Mouse (Mus musculus): ENCODE results near the gene Txn1. TPM values are rescaled to one million over a fixed set of nuclear protein-coding genes. Genes with fewer than 3 reads are reported as not detected.

Gene Txn1
- polyA plus RNA-seq, 1 experiment: 2.1 TPM

DNA sequence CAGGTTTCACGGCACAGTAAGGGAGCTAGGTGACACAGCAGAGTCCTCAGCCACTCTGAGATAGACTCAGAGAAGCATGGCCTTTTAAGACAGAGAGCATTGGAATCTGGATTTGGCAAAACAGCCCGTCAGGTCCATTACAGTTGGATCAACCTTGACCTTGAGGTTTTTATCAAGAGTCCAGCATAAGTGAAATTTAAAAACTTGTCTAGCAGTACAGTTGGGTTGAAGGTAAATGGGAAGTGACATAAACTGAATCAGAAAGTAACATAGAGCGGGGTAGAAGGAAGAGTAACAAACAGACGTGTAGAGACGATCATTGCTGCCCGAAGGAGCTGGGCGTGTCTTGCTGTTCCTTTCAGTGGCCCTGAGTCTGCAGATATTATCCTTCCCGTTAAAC lies 2.8 kb upstream of the Txn1 start:
- Histone ChIP-seq H3K4me1 (ENCODE audit: control insufficient read depth) (peaks cover 37% of the 10 kb centered on the region), H3K27me3 (ENCODE audit: control insufficient read depth) (peaks cover 5% of the 10 kb centered on the region), H3K36me3 (ENCODE audit: control insufficient read depth) (peaks cover 3% of the 10 kb centered on the region), H3K4me3 (replicated peaks) (no peak overlapping the region), H3K9me3 (ENCODE audit: control insufficient read depth, low read length) (no peaks in the 10 kb centered on the region)
- TF ChIP-seq TAL1 (IDR thresholded peaks at IDR 0.05; ENCODE audit: low read length): no peak
- no peak for TF ChIP-seq GATA1 (IDR thresholded peaks at IDR 0.05; ENCODE audit: low read length)

DNA sequence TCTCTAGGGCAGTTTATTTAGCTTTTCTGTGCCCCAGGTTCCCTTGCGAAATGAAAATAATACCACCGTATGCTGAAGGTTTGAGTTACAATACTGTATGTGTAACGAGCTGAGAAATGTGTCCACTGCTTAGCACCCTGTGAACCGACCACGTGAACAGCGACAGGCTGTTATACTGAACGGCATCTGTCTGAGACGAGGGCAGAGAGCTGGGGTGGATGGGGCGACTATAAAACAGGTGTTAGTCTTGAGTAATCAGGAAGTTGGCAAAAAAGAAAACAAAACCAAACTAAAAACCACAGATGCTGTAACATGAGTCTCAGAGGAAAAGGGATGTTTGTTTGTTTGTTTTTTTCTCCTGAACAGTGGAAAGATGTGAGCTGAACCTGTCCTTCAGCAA lies 1.9 kb upstream of the Txn1 start:
- Histone ChIP-seq H3K27me3 (ENCODE audit: control insufficient read depth) (peaks cover 5% of the 10 kb centered on the region), H3K36me3 (ENCODE audit: control insufficient read depth) (peaks cover 11% of the 10 kb centered on the region), H3K4me3 (replicated peaks) (peak overlapping the region; percentile 89), H3K4me1 (ENCODE audit: control insufficient read depth) (peaks cover 46% of the 10 kb centered on the region), H3K9me3 (ENCODE audit: control insufficient read depth, low read length) (no peaks in the 10 kb centered on the region)
- TF ChIP-seq GATA1 (IDR thresholded peaks at IDR 0.05; ENCODE audit: low read length) (no peak), TAL1 (IDR thresholded peaks at IDR 0.05; ENCODE audit: low read length) (no peak)

DNA sequence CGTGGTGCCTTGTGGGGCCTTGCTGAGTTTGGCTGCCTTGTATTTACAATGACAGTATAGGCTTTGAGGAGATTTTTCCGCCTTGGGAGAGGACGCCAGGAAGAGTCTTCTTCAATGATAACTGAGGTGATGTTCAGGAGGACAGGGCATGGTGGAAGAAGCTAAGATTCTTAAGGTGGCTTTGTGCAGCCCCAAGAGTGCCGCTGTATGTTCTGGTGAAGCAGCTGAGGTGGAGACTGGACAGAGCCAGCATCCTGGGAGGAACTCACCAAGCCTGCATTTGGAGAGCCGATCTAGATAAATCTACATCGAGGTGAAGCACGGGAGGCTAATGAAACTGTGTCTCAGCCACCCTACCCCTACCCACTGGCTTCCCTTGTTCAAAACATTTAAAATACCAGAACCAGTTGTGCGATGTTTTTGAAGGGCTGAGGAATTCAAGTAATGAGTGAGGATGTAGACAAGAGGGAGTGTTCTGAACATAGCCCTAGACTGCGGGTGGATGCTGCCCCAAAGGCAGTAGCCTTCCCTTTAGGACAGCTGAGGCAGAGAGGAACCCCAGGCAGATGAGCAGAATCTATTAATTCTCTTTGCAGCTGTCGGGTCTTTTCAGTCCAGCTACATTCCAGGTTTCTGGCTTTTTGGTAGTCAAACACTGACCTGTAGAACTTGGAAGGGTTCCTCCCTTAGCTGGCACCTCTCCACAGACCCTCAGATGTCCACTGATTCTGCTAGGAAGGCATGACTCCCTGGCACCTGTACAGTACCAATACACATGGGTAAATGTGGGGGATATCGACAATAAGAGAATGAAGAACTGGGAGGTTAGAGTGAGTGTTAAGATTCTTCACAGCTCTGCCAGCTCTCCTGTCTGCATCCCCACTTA lies 1.2 kb upstream of the Txn1 start:
- TF ChIP-seq TAL1 (IDR thresholded peaks at IDR 0.05; ENCODE audit: low read length) (no peak), GATA1 (IDR thresholded peaks at IDR 0.05; ENCODE audit: low read length) (no peak)
- Histone ChIP-seq H3K36me3 (ENCODE audit: control insufficient read depth) (peaks cover 13% of the 10 kb centered on the region), H3K4me3 (replicated peaks) (peak overlapping the region; percentile 89), H3K9me3 (ENCODE audit: control insufficient read depth, low read length) (no peaks in the 10 kb centered on the region), H3K4me1 (ENCODE audit: control insufficient read depth) (peaks cover 48% of the 10 kb centered on the region), H3K27me3 (ENCODE audit: control insufficient read depth) (peaks cover 5% of the 10 kb centered on the region)

DNA sequence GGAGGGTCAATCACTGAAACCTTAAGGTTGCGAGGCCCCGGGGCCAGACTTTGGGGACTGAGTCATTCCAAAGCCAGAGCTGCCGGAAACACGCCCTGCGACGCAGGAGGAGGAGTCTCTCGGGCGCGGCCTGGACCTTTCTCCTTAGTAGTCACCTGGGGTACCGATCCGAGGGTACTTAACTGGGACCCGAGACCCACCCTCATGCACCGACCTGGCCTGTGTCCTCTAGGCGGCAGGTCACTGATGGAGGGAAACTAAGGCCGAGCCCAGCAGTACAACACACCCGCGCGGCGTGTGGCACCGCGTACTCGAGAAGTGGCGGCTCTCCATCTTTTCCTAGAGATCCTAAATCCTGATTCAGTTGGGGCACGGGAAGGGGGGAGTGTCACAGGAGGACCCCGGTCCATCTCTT lies 660 bp downstream of the Txn1 start:
- no peak for TF ChIP-seq TAL1 (IDR thresholded peaks at IDR 0.05; ENCODE audit: low read length)
- Histone ChIP-seq H3K36me3 (ENCODE audit: control insufficient read depth) (peaks cover 32% of the 10 kb centered on the region), H3K4me1 (ENCODE audit: control insufficient read depth) (peaks cover 57% of the 10 kb centered on the region)

DNA sequence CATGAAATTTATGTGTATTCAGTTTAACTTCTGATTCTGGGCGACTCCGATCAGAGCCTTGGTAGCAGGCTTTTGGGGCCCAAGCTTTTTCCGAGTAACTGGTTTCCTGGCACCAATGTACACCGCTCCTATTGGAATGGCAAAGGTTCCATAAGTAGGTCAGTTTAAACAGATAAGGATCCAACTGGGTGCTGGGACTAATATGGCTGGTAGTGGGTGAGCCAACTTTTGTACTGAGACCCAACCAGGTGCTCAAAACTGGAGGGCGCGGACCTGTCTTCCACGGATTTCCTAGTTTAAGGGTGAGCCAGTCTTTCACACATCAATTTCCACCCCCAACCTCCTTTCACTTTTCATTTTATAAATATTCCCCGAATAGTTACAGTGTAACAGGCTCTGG lies 1.2 kb downstream of the Txn1 start:
- H3K36me3 ChIP-seq (ENCODE audit: control insufficient read depth): peaks cover 38% of the 10 kb centered on the region
- peak overlapping the region; percentile 89 for H3K4me3 ChIP-seq (replicated peaks)
- TF ChIP-seq TAL1 (IDR thresholded peaks at IDR 0.05; ENCODE audit: low read length) (no peak), GATA1 (IDR thresholded peaks at IDR 0.05; ENCODE audit: low read length) (no peak)
- H3K4me1 ChIP-seq (ENCODE audit: control insufficient read depth): peaks cover 59% of the 10 kb centered on the region
- H3K27me3 ChIP-seq (ENCODE audit: control insufficient read depth): peaks cover 5% of the 10 kb centered on the region
- peaks cover 9% of the 10 kb centered on the region for H3K9me3 ChIP-seq (ENCODE audit: control insufficient read depth, low read length)

More for the DNA sequence above, 660 bp downstream of the Txn1 start:
- Histone ChIP-seq H3K9me3 (ENCODE audit: control insufficient read depth, low read length) (peaks cover 9% of the 10 kb centered on the region), H3K27me3 (ENCODE audit: control insufficient read depth) (peaks cover 5% of the 10 kb centered on the region), H3K4me3 (replicated peaks) (peak overlapping the region; percentile 89)

DNA sequence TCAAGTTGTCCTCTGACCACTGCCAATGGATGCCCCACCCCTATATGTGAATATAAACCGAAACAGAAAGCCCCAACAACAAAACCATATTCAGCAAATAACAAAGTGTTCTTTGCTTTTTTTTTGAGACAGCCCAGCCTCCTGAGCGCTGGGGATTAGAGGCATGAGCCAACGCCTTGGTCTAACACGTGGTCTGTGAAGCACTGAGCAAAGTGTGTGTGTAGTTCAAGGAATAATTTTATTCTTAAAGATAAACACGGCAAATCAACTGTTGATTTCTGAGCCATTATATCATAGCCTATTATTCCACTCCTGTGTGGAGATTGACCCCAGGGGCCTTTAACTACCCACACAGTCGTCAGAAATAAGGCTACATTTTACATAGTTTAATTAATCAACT lies 1.6 kb downstream of the Txn1 start:
- Histone ChIP-seq H3K4me3 (replicated peaks) (peak overlapping the region; percentile 89), H3K4me1 (ENCODE audit: control insufficient read depth) (peaks cover 59% of the 10 kb centered on the region), H3K36me3 (ENCODE audit: control insufficient read depth) (peaks cover 42% of the 10 kb centered on the region), H3K9me3 (ENCODE audit: control insufficient read depth, low read length) (peaks cover 9% of the 10 kb centered on the region), H3K27me3 (ENCODE audit: control insufficient read depth) (peaks cover 5% of the 10 kb centered on the region)
- no peak for TF ChIP-seq GATA1 (IDR thresholded peaks at IDR 0.05; ENCODE audit: low read length)
- no peak for TF ChIP-seq TAL1 (IDR thresholded peaks at IDR 0.05; ENCODE audit: low read length)

DNA sequence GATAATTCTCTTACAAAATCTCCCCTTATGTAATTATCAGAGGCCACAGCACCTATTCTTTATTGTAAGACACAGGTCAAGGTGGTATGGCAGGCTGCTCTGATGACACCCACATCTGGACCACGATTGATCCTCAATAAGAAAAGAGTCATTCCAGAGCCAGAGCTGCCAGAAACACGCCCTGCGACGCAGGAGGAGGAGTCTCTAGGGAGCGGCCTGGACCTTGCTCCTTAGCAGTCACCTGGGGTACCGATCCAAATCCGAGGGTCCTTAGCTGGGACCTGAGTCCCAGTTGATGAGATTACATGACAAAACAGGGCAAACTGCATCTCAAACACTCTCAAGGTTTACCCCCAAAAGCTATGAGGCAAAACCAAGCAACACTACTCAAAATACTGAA lies 2.4 kb downstream of the Txn1 start:
- TF ChIP-seq GATA1 (IDR thresholded peaks at IDR 0.05; ENCODE audit: low read length) (no peak), TAL1 (IDR thresholded peaks at IDR 0.05; ENCODE audit: low read length) (no peak)
- H3K9me3 ChIP-seq (ENCODE audit: control insufficient read depth, low read length): peaks cover 9% of the 10 kb centered on the region
- H3K4me1 ChIP-seq (ENCODE audit: control insufficient read depth): peaks cover 59% of the 10 kb centered on the region
- H3K4me3 ChIP-seq (replicated peaks): peak overlapping the region; percentile 89
- H3K27me3 ChIP-seq (ENCODE audit: control insufficient read depth): peaks cover 5% of the 10 kb centered on the region
- peaks cover 50% of the 10 kb centered on the region for H3K36me3 ChIP-seq (ENCODE audit: control insufficient read depth)

DNA sequence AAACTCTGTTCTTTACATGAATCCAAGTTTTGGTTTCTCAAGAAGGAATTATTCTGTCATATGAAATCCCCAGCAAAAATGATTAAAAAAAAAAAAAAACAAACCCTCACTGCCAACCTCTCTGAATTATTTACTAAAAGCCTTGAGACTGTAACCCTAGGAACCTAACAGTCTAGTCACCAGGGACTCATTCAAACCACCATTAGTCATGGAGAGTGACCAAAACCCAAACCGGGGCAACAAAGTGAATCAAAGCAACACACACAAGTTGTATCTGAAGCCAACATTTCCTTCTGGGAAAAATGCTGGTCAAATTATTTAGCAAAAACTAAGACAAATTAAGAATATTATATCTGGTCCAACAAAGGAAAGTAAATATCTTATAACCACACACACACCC lies 3.3 kb downstream of the Txn1 start:
- Histone ChIP-seq H3K27me3 (ENCODE audit: control insufficient read depth) (no peaks in the 10 kb centered on the region), H3K36me3 (ENCODE audit: control insufficient read depth) (peaks cover 59% of the 10 kb centered on the region), H3K4me3 (replicated peaks) (no peak overlapping the region), H3K4me1 (ENCODE audit: control insufficient read depth) (peaks cover 56% of the 10 kb centered on the region), H3K9me3 (ENCODE audit: control insufficient read depth, low read length) (peaks cover 9% of the 10 kb centered on the region)
- TF ChIP-seq TAL1 (IDR thresholded peaks at IDR 0.05; ENCODE audit: low read length): no peak
- TF ChIP-seq GATA1 (IDR thresholded peaks at IDR 0.05; ENCODE audit: low read length): no peak

DNA sequence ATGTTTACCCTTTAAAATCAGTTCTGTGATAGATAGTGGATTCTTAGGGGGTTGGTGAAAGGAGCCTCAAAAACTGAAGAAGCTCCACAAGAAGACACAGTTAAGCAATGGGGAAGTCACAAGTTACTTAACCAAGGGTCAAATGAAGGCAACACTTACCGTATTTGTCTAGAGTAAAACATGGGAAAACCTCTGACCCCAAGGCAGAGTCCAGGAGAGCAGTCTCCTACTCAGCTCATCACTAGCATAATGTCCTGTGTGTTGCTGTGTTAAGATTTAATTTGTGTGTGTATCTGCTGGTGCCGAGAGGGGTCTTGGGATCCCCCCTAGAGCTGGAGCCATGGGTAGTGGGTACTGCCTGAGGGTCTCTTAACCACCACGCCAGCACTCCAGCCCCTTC lies 3.8 kb downstream of the Txn1 start:
- no peak overlapping the region for H3K4me3 ChIP-seq (replicated peaks)
- H3K9me3 ChIP-seq (ENCODE audit: control insufficient read depth, low read length): peaks cover 9% of the 10 kb centered on the region
- H3K27me3 ChIP-seq (ENCODE audit: control insufficient read depth): no peaks in the 10 kb centered on the region
- H3K4me1 ChIP-seq (ENCODE audit: control insufficient read depth): peaks cover 51% of the 10 kb centered on the region
- H3K36me3 ChIP-seq (ENCODE audit: control insufficient read depth): peaks cover 64% of the 10 kb centered on the region
- TF ChIP-seq GATA1 (IDR thresholded peaks at IDR 0.05; ENCODE audit: low read length) (no peak), TAL1 (IDR thresholded peaks at IDR 0.05; ENCODE audit: low read length) (no peak)
